Mouse (Mus musculus) heart, adult 9 months (tissue): Measurements from ENCODE around the gene Scn9a.

Experiments used
- DNase-seq, 2 experiments: peaks; one replicate each; pipeline ENCODE4 v3.0.0; 2022; ENCODE audit warnings: low spot score in 2 of 2

The Scn9a gene

DNA sequence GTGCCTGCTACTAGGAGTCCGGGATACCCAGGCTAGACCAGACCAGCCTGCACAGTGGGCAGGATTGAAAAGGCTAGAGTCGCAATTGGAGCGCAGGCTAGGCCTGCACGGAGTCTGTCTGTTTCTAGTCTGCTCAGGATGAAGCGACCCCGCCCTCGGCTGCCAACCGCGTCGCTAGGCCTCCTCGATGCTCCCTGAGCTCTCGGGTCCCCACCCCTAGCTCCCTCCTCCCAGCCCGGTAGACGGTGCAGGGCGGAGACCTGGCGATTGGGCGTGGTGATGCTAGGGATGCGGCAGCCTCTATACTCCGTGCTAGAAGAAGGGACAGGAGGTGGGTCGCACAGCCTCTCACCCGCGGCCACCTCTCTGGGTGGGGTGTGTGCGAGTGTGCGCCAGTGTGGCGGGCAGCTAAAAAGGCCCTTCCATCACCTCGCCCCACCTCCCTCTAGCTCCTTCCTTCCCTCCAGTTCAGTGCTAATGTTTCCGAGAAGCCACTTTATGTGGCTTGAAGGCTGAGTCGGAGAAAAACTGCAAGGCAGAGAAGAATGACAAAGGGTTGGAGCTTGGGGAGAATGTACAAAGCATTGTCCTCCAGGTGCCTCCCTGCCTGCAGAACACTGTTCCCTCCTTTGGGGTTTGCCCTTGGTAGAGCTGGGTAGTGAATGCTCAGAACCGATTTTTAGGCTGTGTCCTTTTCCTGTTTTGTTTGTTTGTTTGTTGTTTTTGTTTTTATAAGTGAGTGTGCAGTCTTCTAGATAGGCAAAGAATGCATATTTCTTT is at the start of gene Scn9a:
TSS of gene Scn9a (minus strand) at position 383 of the 780 bp plus-strand sequence.
- no peak for DNase-seq

DNA sequence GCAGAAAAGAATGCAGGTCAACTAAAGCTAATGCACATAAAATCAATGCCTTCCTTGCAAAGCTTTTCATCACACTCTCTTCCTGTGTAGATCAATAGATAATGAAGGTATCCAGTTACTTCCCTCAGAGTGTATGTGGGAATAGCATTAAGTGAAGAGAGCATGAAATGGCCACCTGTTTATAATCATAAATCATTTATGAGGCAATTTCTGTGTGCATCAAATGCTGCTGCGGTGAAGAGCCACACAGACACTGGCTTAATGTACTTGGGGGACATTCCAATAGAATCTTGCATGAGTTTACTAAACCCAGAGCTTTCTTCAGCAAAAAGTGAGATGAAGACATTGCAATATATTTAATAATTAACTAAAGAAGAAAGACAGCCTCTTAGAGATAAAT is 27.2 kb upstream of the Scn9a start:
- DNase-seq, result no peak

DNA sequence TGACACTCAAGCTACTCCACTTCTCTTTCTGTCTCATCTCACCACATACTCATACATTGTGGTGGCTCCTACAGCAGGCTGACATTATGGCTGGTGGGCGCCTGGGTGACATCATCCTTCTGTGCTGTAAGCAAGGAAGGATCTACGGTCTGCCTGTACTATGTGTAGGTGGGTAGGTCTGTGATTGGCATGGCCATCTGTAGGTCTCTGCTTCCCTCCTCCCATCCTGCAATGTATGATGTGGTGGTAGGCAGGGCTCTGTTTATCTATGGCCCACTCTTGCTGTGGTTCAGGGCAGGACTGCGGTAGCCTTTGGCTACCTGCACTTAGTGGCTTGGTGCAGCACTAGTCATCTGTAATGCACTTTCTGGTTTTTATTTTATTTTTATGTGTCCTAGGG is 21.7 kb upstream of the Scn9a start:
- no peak for DNase-seq

DNA sequence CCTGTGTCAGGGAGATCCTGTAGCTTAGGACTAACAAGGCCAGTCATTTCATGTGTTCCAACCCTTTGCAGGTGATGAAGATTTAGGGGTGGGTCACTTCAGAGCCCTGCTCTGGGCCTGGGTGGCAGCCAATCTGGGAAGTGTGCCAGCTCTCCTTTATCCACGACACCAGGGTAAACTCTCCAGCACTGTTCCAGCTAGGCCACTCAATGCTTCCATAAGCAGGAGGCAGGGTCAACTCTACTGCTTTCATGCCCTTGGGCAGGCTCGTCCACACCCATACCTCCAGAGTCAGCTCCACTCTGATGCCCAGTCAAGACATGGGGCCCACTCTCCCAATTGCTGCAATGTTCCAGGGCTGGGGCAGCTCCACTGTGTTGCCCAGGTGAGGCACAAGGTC is 20.7 kb upstream of the Scn9a start:
- no peak for DNase-seq

DNA sequence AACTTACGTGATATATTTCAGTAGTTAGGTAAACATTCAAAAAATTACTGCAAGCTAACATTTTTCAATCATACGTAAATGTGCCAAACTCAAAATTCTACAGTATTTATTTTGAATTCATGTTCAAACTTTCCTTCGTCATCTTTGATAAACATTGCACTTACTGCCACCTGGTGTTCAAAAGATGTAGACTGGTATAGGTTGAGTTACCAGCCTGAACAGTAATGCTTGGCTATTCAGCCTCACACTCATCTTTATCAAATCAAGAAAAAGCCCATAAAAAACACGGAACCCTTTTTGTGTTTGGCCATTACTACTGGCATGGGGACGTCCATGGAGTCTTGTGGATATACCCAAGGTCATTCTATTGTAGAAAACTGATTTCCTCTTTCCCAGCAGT is 9.6 kb upstream of the Scn9a start:
- no peak for DNase-seq

DNA sequence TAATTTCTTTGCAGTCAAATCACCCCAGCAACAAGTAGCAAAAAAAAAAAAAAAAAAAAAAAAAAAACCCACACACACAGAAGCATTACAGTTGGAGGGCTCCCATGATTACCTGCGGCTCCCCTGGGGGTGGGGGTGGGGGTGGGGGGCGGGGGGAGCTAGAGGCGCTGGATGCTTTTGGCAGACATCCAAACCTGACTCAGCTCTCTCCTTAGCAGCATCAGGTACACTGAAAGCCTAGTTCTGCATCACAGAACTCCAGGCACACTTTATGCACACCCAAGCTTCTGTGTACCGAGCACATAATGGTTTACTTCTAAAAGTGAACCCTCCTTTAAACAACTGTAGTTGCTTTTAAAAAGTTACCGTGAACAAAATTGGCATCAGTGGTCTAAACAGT is 2.0 kb downstream of the Scn9a start:
- DNase-seq, result no peak

DNA sequence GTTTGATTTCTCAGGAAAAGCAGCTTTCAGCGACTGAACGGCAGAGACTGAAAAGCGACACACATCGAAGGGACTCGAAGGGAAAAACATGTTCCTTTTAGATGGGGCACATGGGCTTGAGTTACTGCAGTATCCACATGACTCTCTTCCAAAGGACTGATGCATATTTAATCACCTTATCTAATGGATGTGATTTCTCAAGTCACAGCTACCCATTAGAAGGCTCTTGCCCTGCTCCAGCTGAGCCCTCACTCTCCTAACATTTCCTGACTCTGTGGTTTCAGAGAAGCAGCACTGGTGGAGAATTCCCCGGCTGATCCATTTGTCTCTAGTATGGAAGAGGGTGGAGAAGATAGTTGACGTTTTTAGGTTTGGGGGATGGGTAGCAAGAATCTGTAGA is 23.7 kb downstream of the Scn9a start:
- DNase-seq, result no peak

DNA sequence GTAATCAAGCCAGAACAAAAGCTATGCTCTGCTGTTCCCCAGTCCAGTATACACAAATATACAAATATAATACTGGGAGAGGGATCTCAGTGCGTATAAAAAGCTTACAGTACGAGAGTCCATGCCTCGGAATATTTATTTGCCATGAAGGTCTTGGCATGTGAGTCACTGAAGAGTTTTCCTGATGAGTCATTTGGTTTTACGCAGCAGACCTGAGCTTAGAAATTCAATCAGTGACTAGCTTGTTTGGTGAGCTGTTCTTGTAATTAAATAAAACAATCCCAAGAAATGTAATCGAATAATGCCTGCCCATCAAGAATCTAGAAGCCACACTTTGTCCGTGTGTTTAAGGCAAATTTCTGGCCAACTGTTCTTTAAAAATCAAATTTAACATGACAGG is 37.4 kb downstream of the Scn9a start:
- no peak for DNase-seq

DNA sequence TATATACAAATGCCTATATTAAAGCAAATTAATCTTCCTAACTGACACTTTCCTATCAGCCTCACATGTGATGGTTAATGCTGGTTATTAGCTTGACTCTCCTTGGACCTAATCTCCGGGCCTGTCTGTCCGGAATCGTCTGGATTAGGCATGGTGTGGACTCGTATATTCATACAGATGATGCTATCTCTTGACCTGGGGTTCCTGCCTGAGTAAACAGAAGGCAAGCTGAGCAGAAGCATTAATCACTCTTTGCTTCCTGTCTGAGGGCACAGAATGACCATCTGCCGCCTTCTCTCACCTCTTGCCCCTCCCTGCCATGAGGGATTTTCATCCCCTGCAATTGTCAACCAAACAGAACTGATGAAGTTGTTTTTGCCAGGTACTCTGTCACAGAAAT is 38.6 kb downstream of the Scn9a start:
- no peak for DNase-seq

DNA sequence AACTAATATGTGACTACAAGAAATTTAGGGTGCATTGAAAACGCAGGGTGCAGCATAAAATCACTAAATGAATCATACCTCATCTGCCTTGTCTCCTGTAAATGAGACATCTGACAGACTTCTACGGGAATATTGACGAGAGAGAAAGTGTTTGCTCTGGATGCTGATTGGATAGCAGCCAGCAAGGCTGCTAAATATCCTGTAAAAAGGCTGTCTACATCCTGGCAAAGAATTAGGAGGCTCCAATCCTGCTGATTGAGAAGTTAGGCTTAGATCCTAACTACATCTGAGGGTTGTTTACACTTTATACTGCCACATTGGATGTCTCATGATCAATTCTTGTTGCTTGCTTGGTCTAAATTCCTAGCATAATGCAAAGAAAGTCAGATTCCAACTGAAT is 44.6 kb downstream of the Scn9a start:
- no peak for DNase-seq

DNA sequence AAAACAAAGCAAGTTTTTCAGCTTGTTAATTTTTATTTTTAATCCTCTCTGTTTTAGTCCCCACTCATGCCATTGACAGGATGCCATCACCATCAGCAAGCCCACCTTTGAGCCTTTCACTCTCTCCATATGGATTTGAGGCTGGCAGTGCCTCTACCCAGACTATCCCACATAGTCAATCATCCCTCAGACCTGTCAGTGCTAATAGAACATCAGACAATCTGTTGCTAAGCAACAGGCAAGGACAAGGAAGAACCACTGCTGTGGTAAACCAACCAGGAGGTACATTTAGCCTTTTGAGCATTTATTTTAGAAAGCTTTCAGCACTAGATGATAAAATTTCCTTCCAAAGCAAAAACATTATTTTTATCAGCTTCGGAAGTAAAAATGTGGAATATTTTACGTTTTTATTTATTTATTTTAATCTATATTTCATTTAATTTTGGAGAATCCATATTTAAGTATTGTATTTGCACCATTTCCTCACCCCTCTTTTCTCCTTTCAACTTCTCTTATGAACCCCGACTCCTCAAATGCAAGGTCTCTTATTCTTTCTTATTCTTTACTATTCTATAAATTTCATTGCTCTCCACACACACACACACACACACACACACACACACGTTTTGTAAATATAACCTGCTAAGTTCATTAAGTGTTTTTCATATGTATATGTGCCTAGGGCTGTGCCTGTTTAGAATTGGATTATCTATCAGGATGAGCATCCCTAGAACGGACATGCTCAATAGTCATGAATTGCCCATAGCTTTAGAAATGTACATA is 54.5 kb downstream of the Scn9a start:
- no peak for DNase-seq

DNA sequence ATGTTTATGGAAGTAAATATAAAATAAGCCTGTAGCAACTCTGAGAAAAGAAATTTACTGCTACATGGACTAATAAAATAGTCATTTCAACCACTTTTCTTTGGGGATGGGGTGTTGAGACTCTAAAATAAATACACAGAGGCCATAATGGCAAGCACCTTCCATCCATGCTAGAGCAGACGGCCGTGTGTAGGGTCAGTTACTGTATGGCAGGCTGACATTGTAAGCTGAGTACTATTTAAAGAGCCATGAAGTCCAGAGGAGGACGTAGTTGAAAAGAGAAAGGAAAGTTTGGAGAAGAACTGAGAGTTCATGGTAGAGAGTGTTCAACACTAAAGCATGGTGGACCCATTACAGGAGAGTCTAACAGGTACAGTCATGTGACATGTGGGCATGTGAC is 86.5 kb downstream of the Scn9a start:
- no peak for DNase-seq

DNA sequence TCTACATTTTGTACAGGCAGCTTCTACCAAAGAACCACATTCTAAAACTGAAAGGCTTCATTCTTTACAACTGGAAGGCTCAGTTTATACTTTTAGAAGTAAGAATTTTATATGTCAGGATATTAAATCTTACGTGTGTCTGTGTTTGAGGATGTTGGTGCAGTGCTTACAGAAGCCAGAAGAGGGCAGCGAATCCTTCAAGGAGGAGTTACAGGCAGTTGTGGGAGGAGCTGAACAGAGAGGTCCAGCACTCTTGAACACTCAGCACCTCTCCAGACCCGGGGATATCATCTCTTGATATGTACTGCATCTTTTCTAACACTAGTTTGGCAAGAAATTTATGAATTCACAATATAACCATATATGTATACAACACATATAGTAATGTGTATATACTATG is 114.8 kb downstream of the Scn9a start:
- DNase-seq, result no peak

DNA sequence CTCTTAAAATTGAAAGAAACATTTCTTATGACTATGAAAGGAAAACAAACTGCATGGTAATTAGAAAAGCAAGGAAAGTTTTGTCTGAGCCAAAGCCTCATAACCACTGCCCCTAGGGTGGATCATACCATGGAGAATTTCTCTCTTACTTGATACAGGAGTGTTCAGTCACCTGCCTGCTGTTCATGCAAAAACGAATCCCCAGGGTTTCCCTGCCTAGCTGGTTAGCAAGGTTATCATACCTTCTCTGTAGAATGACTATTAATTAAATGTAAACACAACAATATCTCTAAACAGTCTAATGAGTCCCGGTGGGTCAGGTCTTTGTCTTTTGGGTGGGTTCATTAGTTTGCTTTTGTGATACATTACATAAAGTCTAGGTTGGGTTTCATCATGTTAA is 123.3 kb downstream of the Scn9a start:
- DNase-seq, result no peak

DNA sequence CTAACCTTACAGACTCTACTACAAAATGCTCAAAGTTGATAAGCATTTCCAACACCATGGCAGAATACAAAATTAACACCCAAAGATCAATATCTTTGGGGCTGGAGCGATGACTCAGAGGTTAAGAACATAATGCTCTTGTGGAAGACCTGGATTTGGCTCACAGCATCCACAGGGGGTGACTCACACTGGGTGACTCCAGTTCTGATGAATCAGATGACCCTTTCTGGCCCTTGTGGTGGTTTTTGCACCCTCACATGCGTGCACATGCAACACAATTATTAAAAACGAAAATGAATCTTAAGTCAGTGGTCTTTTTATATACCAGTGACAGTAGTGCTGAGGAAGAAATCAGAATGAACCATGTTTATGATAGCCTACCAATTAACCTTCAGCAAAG is 126.7 kb downstream of the Scn9a start:
- DNase-seq, result no peak

DNA sequence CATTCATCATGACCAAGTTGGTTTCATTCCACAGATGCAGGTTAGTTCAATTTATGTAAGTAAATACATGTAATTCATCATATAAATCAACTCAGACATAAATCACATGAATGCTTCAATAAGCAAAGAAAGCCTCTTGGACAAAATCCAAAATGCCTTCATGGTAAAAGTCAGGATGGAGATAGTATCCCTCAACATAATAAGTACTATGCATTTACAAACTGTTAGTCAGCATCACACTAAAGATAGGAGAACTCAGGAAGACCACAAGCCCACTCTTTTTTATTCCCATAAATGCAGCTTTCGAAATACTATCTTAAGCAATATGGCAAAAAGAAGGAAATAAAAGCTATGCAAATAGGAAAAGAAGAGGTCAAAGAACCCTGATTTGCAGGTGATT is 127.1 kb downstream of the Scn9a start:
- DNase-seq, result no peak

DNA sequence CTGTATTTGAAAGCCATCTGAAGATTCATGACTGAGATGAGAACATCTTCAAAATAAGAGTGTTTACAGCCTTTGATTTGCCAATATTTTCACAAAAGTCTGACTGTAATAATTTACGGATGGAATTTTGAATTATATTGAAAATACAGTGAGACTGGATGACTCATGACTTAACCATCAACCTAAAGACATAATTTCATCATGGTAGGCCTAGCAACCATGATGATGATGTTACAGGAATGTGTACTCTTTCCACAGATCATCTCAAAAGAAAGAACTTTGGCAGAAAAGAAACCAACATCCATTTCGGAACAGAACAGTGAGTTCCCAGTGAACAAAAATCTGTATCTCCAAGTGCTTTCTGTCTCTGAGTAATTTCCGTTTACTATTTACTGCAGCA is 132.6 kb downstream of the Scn9a start:
- no peak for DNase-seq

DNA sequence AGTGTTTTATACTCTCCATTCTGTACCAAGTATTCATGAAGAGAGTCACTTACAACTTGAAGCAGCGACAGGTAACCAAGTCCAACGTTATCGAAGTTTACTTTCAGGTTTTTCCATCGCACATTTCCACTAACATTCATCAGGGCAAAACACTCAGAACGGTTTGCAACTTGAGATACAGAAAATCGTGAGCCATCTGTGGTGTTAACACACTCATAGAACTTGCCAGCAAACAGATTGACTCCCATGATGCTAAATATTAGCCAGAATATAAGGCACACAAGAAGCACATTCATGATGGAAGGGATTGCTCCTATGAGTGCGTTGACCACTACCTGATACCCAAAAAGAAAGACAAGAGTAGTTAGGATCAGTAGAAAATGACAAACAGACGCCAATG is 140.2 kb downstream of the Scn9a start:
- no peak for DNase-seq

DNA sequence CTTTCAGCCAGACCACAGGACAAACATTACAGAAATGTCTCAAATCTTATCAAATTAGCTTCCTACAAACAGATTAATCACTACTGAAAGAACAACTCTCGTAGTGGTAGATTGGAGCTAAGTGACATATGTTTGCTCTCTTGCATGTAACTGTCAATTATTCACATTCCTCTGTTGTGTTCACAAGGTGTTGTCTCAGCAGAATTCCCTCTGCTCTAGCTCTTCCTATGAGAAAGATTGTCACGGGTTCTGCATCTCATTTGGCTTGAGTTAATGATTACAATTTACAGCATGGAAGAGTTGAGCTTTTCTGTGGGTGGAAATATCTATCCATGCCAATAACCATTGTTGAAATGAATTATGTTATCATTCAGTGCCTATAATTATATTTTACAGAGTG is 156.4 kb downstream of the Scn9a start:
- DNase-seq, result no peak

DNA sequence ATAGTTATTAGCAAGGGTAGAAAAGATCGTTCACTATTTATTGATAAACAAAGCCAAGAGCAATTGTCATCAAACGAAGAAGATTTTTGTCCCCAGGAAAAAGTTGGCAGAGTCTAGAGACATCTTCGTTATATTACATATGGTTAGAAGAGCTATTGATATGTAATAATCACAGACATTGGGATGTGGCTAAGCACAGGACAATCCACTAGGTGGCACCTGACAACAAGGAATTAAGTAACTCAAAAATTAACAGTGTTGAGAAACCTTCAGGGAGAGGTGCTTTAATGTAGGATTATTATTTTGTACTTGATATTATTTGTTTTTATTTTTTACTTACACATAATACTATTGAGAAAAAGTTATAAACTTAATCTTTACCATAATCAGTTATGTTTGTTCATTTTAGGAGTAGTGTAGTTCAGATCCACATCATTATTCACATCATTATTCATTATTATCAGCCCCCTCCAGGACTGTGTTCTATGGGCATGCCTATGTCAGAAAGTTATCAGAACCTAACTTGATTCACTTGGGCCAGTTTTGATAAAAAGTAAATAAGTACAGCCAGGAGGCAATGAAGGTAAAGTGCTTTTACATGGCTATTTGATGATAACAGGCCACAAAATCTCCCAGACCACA is 161.5 kb downstream of the Scn9a start:
- no peak for DNase-seq

DNA sequence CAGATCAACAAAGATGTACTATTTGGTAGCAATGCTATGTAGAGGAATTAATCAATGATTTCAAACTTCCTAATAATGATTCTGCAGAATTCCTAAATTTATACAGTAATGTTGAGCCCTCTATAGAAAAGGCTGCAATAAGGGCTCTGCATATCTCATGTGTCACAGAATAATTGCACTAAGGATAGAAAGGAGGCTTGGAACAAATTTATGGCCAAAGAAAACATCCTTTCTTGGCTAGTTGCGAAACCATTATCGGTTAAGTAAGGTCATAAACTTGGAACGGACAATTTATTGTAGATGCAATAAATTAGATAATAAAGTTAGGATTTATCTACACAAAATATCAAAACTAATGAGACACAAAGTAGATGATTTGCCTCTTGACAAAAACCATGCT is 169.3 kb downstream of the Scn9a start:
- no peak for DNase-seq

DNA sequence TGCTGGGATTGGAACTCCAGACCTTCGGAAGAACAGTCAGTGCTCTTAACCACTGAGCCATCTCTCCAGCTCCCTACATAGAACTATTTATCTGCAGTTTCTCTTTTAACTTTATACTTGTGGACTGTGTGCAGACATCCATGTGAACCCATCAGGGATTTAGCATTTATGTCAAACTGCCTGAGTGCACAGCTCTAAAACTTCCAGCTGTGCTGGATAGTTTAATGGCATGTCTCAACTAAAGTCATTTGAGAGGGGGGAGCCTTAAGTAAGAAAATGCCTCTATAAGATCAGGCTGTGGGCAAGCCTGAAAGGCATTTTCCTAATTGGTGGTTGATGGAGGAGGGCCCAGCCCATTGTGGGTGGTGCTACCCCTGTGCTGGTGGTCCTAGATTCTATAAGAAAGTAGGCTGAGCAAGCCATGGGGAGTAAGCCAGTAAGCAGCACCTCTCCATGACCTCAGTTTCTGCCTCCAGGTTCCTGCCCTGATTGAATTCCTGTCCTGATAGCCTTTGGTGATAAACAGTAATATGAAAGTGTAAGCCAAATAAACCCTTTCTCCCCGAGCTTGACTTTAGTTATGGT is 169.8 kb downstream of the Scn9a start:
- no peak for DNase-seq

DNA sequence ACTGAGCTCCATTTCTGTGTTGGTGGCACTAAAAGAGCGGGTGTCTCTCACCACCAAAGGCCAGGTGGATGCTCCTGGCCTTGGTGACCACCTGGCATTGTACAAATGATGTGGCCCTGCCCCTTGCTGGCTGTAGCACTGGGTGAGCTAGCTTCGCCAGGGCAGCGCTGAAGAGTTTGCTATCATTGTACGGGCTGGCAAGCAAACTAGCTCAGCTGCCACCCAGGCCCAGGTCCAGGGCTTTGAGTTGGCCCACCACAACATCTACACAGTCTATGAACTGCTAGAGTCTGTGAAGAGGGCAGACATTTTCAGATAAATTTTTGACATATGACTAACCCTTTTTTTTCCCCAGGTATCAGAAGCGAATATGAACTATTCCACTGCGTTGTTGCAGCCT is 170.8 kb downstream of the Scn9a start:
- no peak for DNase-seq
